Mouse (Mus musculus): ENCODE measurements around the gene Kri1.
"Not testable (repeated sequence)": the region's sequence is repeated elsewhere in the genome, so short reads cannot be mapped to it uniquely, and the experiment has no call there.

Gene Kri1

DNA sequence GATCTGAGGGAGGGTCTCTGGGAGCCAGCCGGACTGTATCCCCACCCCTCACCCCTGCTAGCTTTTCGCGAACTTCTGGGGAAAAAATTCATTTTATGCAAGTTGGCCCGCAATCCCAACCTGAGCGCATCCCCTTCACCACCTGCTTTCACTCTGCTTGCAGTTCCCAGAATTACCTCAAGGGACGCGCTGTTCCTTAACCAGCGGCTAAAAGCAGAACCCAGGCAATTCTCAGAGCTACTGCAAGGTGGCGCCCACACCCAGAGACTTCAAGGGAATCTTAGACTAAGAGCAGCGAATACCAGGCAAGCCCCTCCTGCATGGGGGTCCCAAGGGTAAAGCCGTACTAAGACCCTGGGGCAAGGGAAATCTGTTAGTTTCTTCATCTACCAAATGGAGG, 46.4 kb downstream of the Kri1 start:
- DNase-seq (ENCODE audit: low read depth) = peak; percentile 97

GRCm38 (mm10) chr9:21239465-21239848, 48.3 kb downstream of the Kri1 start:
- DNase-seq (ENCODE audit: low read depth) = no peak

- peak; percentile 89 for DNase-seq (ENCODE audit: low read depth)
These were observed 48.9 kb downstream of the Kri1 start, which contains the start of gene Keap1 for GRCm38 (mm10) chr9:21238733-21239464. Gene Keap1 (minus strand): TSS chr9:21239361.

DNA sequence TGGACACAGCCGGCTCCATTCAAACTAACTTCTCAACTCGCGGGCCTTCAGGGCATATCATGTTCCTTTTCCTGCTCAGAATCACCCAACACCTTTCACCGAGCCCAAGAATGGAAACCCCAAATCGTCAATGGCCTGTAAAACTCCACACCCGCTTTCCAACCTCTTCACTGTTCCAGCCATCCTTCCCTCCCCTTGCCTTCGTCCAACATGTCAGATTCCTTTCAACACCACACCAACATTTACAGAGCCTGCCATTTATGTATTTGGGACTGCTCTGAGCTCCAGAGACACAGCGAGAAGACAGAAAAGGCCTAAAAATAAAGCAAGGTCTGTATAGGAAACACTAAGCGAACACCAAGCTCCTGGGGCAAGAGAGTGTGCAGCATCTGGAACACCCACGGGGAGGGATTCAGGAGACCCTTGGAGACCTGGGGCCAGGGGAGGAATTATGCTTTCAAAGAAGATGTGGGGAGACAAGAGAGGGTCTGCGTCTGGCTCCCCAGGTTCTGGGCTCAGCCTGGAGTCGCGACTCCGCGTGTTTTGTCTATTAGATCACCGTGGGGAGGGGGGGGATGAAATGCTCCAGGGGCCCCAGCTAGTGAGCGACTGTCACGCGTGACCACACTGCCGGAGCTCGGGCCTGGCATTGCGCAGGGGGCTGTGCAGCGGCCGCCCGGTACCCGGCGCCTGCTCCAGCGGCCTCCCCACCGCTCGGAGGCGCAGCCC, 49.6 kb downstream of the Kri1 start:
- peak; percentile 50 for DNase-seq (ENCODE audit: low read depth)

- DNase-seq (ENCODE audit: low read depth) = peak; percentile 76
These were observed 50.3 kb downstream of the Kri1 start for GRCm38 (mm10) chr9:21237368-21238003.

DNA sequence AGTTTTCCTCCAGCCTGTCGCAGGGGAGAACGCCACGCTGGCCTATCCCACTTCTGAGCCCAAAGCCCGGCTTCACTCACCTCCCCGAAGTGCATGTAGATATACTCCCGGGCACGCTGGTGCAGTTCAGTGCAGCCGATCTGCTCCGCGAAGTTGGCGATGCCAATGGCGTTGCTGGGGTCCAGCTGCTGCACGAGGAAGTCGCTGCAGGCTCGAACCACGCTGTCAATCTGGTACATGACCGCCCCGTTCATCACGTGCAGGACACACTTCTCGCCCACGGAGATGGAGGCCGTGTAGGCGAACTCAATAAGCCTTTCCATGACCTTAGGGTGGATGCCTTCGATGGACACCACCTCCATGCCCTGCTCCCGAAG, 50.8 kb downstream of the Kri1 start:
- no peak for DNase-seq (ENCODE audit: low read depth)

GRCm38 (mm10) chr9:21235341-21235740, 52.4 kb downstream of the Kri1 start:
- peak; percentile 79 for DNase-seq (ENCODE audit: low read depth)

- DNase-seq (ENCODE audit: low read depth) = no peak
These were observed 54.0 kb downstream of the Kri1 start for GRCm38 (mm10) chr9:21233805-21234204.

- no peak for DNase-seq (ENCODE audit: low read depth)
These were observed 54.4 kb downstream of the Kri1 start for GRCm38 (mm10) chr9:21233366-21233765.

- DNase-seq (ENCODE audit: low read depth) = no peak
These were observed 54.9 kb downstream of the Kri1 start for GRCm38 (mm10) chr9:21232867-21233266.

DNA sequence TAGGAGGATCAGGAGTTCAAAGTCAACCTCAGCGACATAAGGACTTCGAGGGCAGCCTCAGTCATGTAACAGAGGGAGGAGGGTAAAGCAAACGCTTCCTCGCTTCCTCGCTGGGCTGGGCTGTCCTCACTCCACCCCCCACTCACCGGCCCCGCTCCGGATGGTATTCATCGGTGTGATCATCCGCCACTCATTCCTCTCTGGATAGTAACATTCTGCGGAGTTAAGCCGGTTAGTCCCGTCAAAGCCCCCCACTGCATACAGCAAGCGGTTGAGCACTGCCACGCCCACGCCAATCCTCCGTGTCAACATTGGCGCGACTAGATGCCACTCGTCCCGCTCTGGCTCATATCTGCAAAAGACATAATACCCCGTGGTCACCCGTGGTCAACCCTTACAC, 56.2 kb downstream of the Kri1 start:
- DNase-seq (ENCODE audit: low read depth) = no peak

DNA sequence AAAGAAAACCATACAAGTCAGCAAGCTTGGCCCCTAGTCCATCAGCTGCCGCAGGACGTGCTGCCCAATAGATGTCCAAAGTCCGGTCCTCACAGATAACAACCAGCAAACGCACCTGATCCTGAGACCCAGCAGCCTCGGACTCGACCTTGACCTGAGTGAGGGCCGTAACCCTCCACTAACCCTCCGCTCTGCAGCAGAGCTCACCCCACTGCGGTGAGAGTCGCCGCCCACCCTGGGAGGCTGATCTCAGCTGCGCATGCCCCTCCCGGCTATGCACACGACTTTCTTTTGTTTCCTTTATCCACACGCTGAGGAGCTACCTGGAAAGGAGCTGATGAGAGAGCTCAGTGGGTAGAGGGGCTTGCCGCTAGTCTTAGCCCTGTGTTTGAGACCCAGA, 60.4 kb downstream of the Kri1 start:
- peak; percentile 25 for DNase-seq (ENCODE audit: low read depth)

GRCm38 (mm10) chr9:21225415-21225758, 62.4 kb downstream of the Kri1 start:
- no peak for DNase-seq (ENCODE audit: low read depth)

DNA sequence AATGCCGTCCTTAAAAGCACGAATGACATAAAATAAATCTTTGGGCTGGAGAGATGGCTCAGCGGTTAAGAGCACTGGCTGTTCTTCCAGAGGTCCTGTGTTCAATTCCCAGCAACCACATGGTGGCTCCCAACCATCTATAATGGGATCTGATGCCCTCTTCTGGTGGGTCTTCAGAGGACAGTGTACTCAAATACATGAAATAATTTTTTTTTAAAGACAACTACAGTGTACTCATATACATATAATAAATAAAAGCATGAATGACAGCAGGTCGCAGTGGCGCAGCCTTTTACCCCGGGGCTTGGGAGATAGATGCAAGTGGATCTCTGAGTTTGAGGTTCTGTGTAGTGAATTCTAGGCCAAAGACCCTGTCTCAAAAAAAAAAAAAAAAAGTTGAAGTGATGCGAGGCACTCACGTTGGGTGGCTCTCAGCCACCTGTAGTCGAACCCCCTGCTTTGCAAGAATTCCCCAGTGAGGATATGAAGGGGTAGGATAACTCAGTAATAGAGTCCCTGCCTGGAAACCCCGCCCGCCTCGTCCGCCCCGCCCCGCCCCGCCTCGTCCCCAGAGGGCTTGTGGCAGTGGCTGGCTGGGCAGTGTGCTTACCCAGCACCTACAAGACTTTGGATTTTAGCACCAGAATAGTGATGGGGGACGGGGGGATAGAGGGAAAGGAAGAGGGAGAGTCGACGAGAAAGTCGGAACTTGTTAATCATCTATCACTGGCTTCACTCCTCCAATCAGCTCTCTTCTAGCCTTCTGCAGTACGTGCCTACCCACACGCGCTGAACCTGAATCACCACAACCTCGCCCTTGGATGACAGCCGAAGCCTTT, 63.0 kb downstream of the Kri1 start:
- peak; percentile 68 for DNase-seq (ENCODE audit: low read depth)

- DNase-seq (ENCODE audit: low read depth) = no peak
These were observed 63.9 kb downstream of the Kri1 start for GRCm38 (mm10) chr9:21223906-21224305.

DNA sequence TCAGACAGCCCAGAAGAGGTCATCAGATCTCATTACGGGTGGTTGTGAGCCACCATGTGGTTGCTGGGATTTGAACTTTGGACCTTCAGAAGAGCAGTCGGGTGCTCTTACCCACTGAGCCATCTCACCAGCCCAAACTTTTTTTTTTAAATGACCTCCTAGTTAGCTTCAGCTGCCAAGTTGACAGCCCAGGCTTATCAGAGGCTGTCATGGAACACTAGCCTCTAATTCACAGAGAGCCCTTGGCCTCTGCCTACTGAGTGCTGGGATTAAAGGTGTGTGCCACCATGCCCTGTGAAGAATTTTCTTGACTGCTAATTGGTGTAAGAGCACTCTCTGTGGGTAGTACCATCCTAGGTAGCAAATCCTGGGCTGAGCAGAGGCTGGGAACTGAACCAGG, 64.3 kb downstream of the Kri1 start:
- not testable (repeated sequence) for DNase-seq (ENCODE audit: low read depth)
